Mouse (Mus musculus) neural tube, embryonic 14.5 days (tissue): ENCODE results near the gene Ern1. TPM values are rescaled to one million over a fixed set of nuclear protein-coding genes. Genes with fewer than 3 reads are reported as not detected.
"Not testable (repeated sequence)": the region's sequence is repeated elsewhere in the genome, so short reads cannot be mapped to it uniquely, and the experiment has no call there.

ENCODE experiments used
- ATAC-seq: fragments of 200-750 bp; cut with Nextera tagmentation; 2 replicates; pipeline ENCODE4 v1.8.0; 2017; ENCODE audit warnings: low read depth, mild to moderate bottlenecking, moderate TSS enrichment, moderate library complexity
- H3K27ac ChIP-seq: fragments of 300-500 bp; sonication (generic); 2 replicates; pipeline ENCODE4 v1.5.1; 2014; ENCODE audit warnings: low read depth, mild to moderate bottlenecking, control low read depth, low read length, moderate library complexity, mixed read lengths
- H3K27me3 ChIP-seq: fragments of 300-500 bp; sonication (generic); 2 replicates; pipeline ENCODE4 v1.6.1; 2014; ENCODE audit warnings: low read length; ENCODE audit not compliant: control insufficient read depth, insufficient read depth
- H3K36me3 ChIP-seq: fragments of 300-500 bp; sonication (generic); 2 replicates; pipeline ENCODE4 v1.6.1; 2014; ENCODE audit warnings: low read length, mixed read lengths; ENCODE audit not compliant: control insufficient read depth, insufficient read depth
- H3K4me1 ChIP-seq: fragments of 300-500 bp; sonication (generic); 2 replicates; pipeline ENCODE4 v1.6.1; 2014; ENCODE audit warnings: low read length; ENCODE audit not compliant: control insufficient read depth, insufficient read depth
- H3K4me2 ChIP-seq: fragments of 300-500 bp; sonication (generic); 2 replicates; pipeline ENCODE4 v1.6.1; 2014; ENCODE audit warnings: mild to moderate bottlenecking, low read depth, low read length, control low read depth
- H3K4me3 ChIP-seq: fragments of 300-500 bp; sonication (generic); 2 replicates; pipeline ENCODE4 v1.5.1; 2014; ENCODE audit warnings: low read depth, low read length, control low read depth, mixed read lengths
- H3K9ac ChIP-seq: fragments of 300-500 bp; sonication (generic); replicated peaks from 2 replicates; pipeline ENCODE4 v1.6.1; 2014; ENCODE audit warnings: low read depth, mild to moderate bottlenecking, control low read depth, low read length, mixed read lengths
- H3K9me3 ChIP-seq: fragments of 300-500 bp; sonication (generic); 2 replicates; pipeline ENCODE4 v1.6.1; 2016; ENCODE audit warnings: low read length; ENCODE audit not compliant: control insufficient read depth
- WGBS: fragments of 180-500 bp; shearing (Covaris S2); extraction: QIAGEN DNeasy Blood & Tissue Kit; methylation state at CpG from one replicate; pipeline ENCODE4 v1.1.7; 2014; 5-methylcytosine and 5-hydroxymethylcytosine counted together
- polyA plus RNA-seq: library from polyadenylated mRNA; unstranded; fragments of >200 nt; fragmentation: Nextera tagmentation; extraction: Ambion mirVana; gene quantifications from 2 replicates; pipeline ENCODE4 v1.2.1, GENCODE M21; 2014

Ern1 gene
- polyA plus RNA-seq, 1 experiment from 2014 or later = 7.6 TPM

DNA sequence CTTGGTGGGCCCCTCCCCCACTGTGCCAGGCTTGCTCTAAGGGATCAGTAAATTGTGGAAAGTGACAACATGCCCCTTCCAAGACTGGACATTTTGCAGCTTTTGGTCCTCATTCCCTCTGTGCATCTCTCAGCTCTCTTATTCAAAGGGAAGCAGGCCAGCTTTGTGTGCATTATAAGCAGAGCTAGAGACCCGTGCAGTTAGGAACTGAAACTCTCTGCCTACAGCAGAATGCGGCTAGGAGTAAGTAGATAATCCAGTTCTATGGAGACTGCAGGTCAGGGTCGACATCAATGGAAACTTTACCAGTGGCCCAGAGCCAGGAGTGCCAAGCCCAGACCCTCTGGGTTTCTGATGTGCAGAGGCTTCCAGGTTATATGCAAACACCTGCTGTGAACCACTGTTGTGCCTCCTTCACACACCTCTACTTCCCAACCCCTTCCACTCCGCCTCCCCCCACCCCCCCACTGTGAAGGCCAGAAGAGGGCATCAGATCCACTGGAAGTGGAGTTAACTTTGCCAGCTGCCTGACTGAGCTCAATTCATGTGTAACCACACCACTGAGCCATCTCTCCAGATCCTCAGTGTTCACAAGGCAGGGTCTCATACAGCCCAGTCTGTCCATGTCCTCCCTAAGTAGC, 11.2 kb upstream of the Ern1 start:
- no peak for ATAC-seq
- no peaks in the 10 kb centered on the region for H3K27me3 ChIP-seq
- H3K4me2 ChIP-seq = no peak overlapping the region
- no peak overlapping the region for H3K9ac ChIP-seq
- H3K36me3 ChIP-seq = no peaks in the 10 kb centered on the region
- no peak overlapping the region for H3K4me3 ChIP-seq
- H3K4me1 ChIP-seq = 0 out of 2 replicates have a peak, but pooled peaks cover 8% of the 10 kb centered on the region
- H3K9me3 ChIP-seq = no peaks in the 10 kb centered on the region
- no peak overlapping the region for H3K27ac ChIP-seq
- WGBS = 37% methylated on average over 4 of the region's 4 CpGs

DNA sequence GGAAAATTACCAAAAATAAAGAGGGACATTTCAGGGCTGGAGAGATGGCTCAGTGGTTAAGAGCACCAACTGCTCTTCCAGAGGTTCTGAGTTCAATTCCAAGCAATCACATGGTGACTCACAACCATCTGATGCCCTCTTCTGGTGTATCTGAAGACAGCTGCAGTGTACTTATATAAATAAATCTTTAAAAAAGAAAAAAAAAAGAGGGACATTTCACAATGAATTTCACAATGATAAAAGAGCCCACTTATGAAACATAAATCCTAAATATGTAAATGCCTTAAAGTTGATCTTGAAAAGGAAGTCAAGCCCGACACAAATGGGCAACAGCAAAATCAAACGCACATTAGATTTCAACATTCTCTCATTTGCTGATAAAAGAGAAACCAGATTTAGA, 10.3 kb upstream of the Ern1 start:
- H3K36me3 ChIP-seq = no peaks in the 10 kb centered on the region
- 0 out of 2 replicates have a peak, but pooled peaks cover 8% of the 10 kb centered on the region for H3K4me1 ChIP-seq
- H3K4me2 ChIP-seq = no peak overlapping the region
- H3K27ac ChIP-seq = no peak overlapping the region
- H3K27me3 ChIP-seq = no peaks in the 10 kb centered on the region
- no peak for ATAC-seq
- WGBS = 88% methylated on average over 2 of the region's 2 CpGs
- no peaks in the 10 kb centered on the region for H3K9me3 ChIP-seq
- no peak overlapping the region for H3K4me3 ChIP-seq
- H3K9ac ChIP-seq = no peak overlapping the region

- H3K4me3 ChIP-seq, H3K27me3 ChIP-seq, H3K4me1 ChIP-seq, ATAC-seq, H3K4me2 ChIP-seq, H3K36me3 ChIP-seq, H3K9ac ChIP-seq, H3K27ac ChIP-seq, H3K9me3 ChIP-seq: not testable (repeated sequence)
- 97% methylated on average over 2 of the region's 2 CpGs for WGBS
These were observed 9.4 kb upstream of the Ern1 start for GRCm38 (mm10) chr11:106497009-106497408.

DNA sequence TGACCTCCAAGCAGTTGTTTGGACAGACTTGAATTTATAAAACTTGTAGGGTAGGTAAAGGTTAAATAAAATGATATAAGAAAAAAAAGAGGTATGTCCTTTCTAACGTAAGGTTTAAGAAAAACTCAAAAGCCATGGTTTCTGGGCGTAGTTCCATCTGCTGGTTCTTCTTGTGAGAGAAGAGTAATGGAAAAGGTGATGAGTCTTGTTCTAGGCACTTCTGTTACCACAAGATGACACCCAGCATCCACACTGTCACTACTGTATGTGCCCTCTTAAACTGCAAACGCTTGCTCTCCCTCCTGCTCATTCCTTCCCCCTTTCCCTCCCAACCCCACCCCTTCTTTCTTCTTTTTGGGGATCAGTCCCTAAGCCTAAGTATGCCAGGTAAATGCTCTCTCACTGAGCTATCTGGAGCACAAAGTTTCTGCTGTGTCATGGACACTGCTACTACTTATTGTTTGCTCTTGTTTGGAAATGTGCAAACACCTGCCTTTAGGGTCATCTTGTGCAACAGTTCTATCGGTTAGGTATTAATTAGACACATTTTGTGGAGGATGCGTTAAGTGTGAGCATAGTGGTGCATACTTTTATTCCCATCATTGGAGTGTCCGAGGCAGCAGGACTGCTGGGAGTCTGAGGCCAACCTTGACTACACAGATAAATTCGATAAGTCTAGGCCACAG, 5.5 kb upstream of the Ern1 start:
- Histone ChIP-seq H3K9me3 (no peaks in the 10 kb centered on the region), H3K4me3 (no peak overlapping the region), H3K9ac (no peak overlapping the region), H3K27me3 (no peaks in the 10 kb centered on the region), H3K27ac (no peak overlapping the region), H3K4me1 (no peaks in the 10 kb centered on the region), H3K36me3 (no peaks in the 10 kb centered on the region), H3K4me2 (no peak overlapping the region)
- ATAC-seq = no peak
- WGBS = 83% methylated on average over 7 of the region's 7 CpGs

- H3K9ac ChIP-seq = no peak overlapping the region
- no peak for ATAC-seq
- H3K27ac ChIP-seq = no peak overlapping the region
- H3K4me2 ChIP-seq = no peak overlapping the region
- H3K4me1 ChIP-seq = peaks cover 3% of the 10 kb centered on the region; the same call in 1 of the 2 replicates
- H3K9me3 ChIP-seq = no peaks in the 10 kb centered on the region
- H3K36me3 ChIP-seq = no peaks in the 10 kb centered on the region
- WGBS = 2% methylated on average over 3 of the region's 3 CpGs
- no peak overlapping the region for H3K4me3 ChIP-seq
- H3K27me3 ChIP-seq = no peaks in the 10 kb centered on the region
These were observed 3.7 kb upstream of the Ern1 start for GRCm38 (mm10) chr11:106491393-106491792.

DNA sequence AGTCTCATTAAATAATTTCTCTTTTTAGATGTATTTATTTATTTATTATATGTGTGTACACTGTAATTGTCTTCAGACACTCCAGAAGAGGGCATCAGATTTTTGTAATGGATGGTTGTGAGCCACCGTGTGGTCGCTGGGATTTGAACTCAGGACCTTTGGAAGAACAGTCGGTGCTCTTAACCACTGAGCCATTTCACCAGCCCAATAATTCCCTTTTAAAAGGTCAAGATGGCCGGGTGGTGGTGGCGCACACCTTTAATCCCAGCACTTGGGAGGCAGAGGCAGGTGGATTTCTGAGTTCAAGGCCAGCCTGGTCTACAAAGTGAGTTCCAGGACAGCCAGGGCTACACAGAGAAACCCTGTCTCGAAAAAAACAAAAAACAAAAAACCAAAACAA, 2.9 kb upstream of the Ern1 start:
- not testable (repeated sequence) for H3K27ac ChIP-seq, H3K36me3 ChIP-seq, H3K9ac ChIP-seq, H3K4me2 ChIP-seq, H3K27me3 ChIP-seq, ATAC-seq, H3K4me3 ChIP-seq, H3K9me3 ChIP-seq, H3K4me1 ChIP-seq
- WGBS = 93% methylated on average over 6 of the region's 6 CpGs

- ATAC-seq = no peak
- no peaks in the 10 kb centered on the region for H3K36me3 ChIP-seq
- no peak overlapping the region for H3K9ac ChIP-seq
- H3K4me2 ChIP-seq = no peak overlapping the region
- H3K9me3 ChIP-seq = no peaks in the 10 kb centered on the region
- H3K4me1 ChIP-seq = peaks cover 5% of the 10 kb centered on the region; the same call in 1 of the 2 replicates
- no peak overlapping the region for H3K4me3 ChIP-seq
- H3K27me3 ChIP-seq = no peaks in the 10 kb centered on the region
- H3K27ac ChIP-seq = no peak overlapping the region
- WGBS = 43% methylated on average over 10 of the region's 10 CpGs
These were observed 2.4 kb upstream of the Ern1 start for GRCm38 (mm10) chr11:106490057-106490456.

DNA sequence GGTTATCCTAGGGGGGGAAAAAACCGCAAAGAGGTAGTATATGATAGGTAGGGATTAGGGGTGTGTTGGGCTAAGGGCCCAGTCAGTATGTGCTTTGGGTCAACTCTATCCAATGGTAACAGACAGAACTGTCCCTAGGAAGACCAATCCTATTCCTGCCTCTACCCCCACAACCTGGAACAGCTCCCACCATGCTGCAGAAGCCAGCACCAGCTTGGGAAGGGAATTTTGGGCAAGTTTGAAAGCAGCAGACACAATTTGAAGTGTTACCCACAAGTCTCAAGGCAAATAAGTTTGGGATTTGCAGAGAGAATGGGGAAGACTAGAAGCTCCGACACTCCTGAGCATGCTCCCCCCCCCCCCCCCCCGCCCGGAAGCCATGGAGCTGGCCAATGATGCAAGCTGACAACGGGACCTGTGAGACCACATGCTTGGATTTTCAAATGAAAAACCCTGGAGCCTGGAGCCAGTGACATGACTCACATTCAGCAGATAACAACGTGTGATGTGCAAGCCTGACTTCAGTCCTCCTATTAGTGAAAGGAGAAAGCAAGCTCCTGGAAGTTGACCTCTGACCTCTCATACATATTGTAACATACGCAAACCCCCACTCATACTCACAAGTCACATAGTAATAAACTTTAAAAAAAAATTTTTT, 1.5 kb upstream of the Ern1 start:
- no peak for ATAC-seq
- Histone ChIP-seq H3K36me3 (no peaks in the 10 kb centered on the region), H3K27me3 (no peaks in the 10 kb centered on the region), H3K4me1 (peaks cover 5% of the 10 kb centered on the region; the same call in 1 of the 2 replicates), H3K9ac (no peak overlapping the region), H3K27ac (no peak overlapping the region), H3K4me2 (no peak overlapping the region), H3K9me3 (no peaks in the 10 kb centered on the region), H3K4me3 (no peak overlapping the region)
- 59% methylated on average over 7 of the region's 7 CpGs for WGBS

DNA sequence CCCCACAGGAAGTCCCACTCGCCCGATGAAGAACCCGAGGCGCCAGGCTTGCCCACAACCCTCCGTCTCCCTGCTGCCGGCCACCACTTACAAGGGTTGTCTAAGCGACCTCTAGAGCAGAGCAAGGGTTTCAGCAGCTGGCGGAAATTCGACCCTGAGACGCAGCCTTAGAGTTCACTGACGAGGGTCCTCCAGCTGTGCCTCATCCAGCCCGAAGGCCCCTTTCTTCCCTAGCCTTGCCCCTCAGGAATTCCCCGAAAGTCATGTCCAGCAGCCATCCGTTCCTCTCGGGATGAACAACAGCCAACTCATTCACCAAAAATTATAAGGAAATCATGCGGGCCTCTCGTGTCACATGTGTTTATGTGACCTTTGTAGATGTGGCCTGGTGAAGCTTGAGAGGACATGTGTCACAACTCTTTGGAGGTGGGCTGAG, 492 bp upstream of the Ern1 start:
- H3K36me3 ChIP-seq = no peaks in the 10 kb centered on the region
- no peak overlapping the region for H3K9ac ChIP-seq
- H3K4me3 ChIP-seq = peak overlapping the region; percentile 88
- H3K27me3 ChIP-seq = no peaks in the 10 kb centered on the region
- H3K4me2 ChIP-seq = peak overlapping the region; percentile 75
- no peaks in the 10 kb centered on the region for H3K9me3 ChIP-seq
- 13% methylated on average over 17 of the region's 17 CpGs for WGBS
- H3K27ac ChIP-seq = no peak overlapping the region
- peaks cover 5% of the 10 kb centered on the region; the same call in 1 of the 2 replicates for H3K4me1 ChIP-seq
- peak; percentile 55; the same call in 1 of the 2 replicates for ATAC-seq
